Mouse (Mus musculus) liver, embryonic 14.5 days (tissue): ENCODE results near the gene Fuca2.

Experiments
- CTCF ChIP-seq: IDR thresholded peaks from 2 replicates; pipeline ENCODE4 v1.5.1; 2016; ENCODE audit warnings: antibody characterized with exemption, low read depth, control low read depth
- EP300 ChIP-seq: IDR thresholded peaks from 2 replicates; pipeline ENCODE4 v1.6.1; 2016; ENCODE audit warnings: antibody characterized with exemption, low read depth

DNA sequence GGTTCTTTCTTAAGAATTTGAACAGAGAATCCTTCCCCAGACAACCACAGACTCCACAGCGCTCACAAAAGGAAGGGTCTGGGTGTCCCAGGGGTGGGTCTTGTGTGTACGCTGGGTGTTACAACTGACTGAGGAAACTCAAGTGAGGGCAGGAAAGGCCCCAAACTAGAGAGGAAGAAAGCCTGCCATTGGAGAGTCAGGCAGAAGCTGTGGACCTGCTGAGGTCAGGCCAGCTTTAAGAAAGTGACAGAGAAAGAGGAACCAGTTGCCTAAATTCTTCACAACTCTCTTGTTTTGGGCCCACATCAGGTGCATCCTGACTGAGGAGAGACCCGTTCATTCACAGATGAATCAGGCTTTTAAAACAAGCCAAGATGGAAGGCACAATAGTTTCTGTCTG is 29.1 kb upstream of the Fuca2 start:
- no peak for TF ChIP-seq CTCF
- TF ChIP-seq EP300, result no peak
